In the genomic region with DNA sequence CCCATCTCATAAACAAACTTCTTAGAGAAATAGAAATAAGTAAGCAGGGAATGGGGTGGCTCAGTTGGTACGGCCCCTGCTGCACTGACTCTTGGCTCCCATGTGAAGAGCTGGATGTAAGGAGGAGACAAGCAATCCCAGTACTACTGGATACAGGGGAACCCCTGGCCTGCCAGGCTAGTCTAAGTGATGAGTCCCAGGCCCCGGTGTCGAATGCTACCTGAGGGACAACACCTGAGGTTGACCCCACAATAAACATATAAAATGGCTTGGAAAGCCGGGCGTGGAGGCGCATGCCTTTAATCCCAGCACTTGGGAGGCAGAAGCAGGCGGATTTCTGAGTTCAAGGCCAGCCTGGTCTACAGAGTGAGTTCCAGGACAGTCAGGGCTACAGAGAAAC, we compare ENCODE assay signal across 14 mouse cellular contexts. TPM values are rescaled to one million over a fixed set of nuclear protein-coding genes. Genes with fewer than 3 reads are reported as not detected.
A peak's percentile ranks its signal among the peaks of the same experiment; 100 is the strongest.
DNase-seq lines count a peak whose midpoint lies in the region; ATAC-seq lines count a peak whose summit lies in the region.
"Had no signal": no experiment of that assay in that cellular context is flagged by ENCODE, and none has a peak within 500 bp of the region (broad histone marks: within the 10 kb centered on the region; RNA-seq: fewer than 3 reads in every experiment).

No protein-coding gene starts in this region.

- WGBS in kidney, embryonic 14.5 days: 84% methylated on average over 7 of the region's 7 CpGs

- no peak for ATAC-seq in kidney, embryonic 14.5 days (ENCODE audit: low FRiP score, low TSS enrichment)
- ATAC-seq: activated CD4-positive, CD25-positive, alpha-beta regulatory T cell, adult 4 months had no signal

- no peaks in the 10 kb centered on the region for H3K27me3 ChIP-seq in kidney, embryonic 14.5 days (ENCODE audit: control insufficient read depth, insufficient read depth, low read length)
- H3K27me3 ChIP-seq: forebrain, embryonic 12.5 days; limb, embryonic 13.5 days; lung, embryonic 15.5 days had no signal

- H3K4me3 ChIP-seq in kidney, embryonic 14.5 days (ENCODE audit: low read length): no peak overlapping the region
- H3K4me3 ChIP-seq: forebrain, embryonic 12.5 days; left cerebral cortex, adult 2 months; limb, embryonic 13.5 days; lung, embryonic 15.5 days had no signal

- H3K9ac ChIP-seq in kidney, embryonic 14.5 days (ENCODE audit: low read depth, low read length): 0 out of 2 replicates have a peak overlapping the region, but pooled peaks have one; percentile 12
- H3K9ac ChIP-seq: forebrain, embryonic 12.5 days; limb, embryonic 13.5 days; lung, embryonic 15.5 days had no signal

- H3K36me3 ChIP-seq in kidney, embryonic 14.5 days (ENCODE audit: control insufficient read depth, insufficient read depth, low read length): peaks cover 36% of the 10 kb centered on the region

- H3K4me1 ChIP-seq in kidney, embryonic 14.5 days (ENCODE audit: control insufficient read depth, insufficient read depth, low read length): peaks cover 30% of the 10 kb centered on the region

- H3K4me2 ChIP-seq in kidney, embryonic 14.5 days (replicated peaks; ENCODE audit: low read depth, low read length): no peak overlapping the region
- H3K4me2 ChIP-seq: forebrain, embryonic 12.5 days; limb, embryonic 13.5 days; lung, embryonic 15.5 days had no signal

- no peaks in the 10 kb centered on the region for H3K9me3 ChIP-seq in kidney, embryonic 14.5 days (ENCODE audit: control insufficient read depth, low read length)
- H3K9me3 ChIP-seq: forebrain, embryonic 12.5 days; limb, embryonic 13.5 days; lung, embryonic 15.5 days had no signal

- DNase-seq in heart, adult 11 months: peak; percentile 92
- no peak for DNase-seq in heart, postnatal 10 days
- DNase-seq in kidney, adult 9 months: no peak
- DNase-seq in thymus, postnatal 4 days: peak; percentile 27
- no peak for DNase-seq in thymus, postnatal 36 days
- DNase-seq in urinary bladder, postnatal 10 days (ENCODE audit: low spot score): no peak
- DNase-seq: spleen, adult 18-20 months had no signal

- intact Hi-C loops in heart, postnatal 10 days (cut with DNase I): no loop called here

- H3K27ac ChIP-seq in kidney, embryonic 14.5 days (ENCODE audit: low read depth, low read length): no peak overlapping the region
- H3K27ac ChIP-seq: forebrain, embryonic 12.5 days; limb, embryonic 13.5 days; lung, embryonic 15.5 days had no signal

RNA-seq across cellular contexts. Expression of gene Sh3gl1, which starts 5.0 kb away (rescaled TPM):
- total RNA-seq in heart, postnatal 10 days (2021): 10 to 100 TPM; 32.0 to 33.9 TPM
- 145 and 155 TPM in 2 replicates for polyA plus RNA-seq in kidney, embryonic 14.5 days (2014; fragmentation: Nextera tagmentation; extraction: Ambion mirVana)

RNA-seq across cellular contexts. Expression of gene Chaf1a, which starts 8.8 kb away (rescaled TPM):
- 1 to 10 TPM; 5.2 to 6.3 TPM for total RNA-seq in heart, postnatal 10 days (2021)
- polyA plus RNA-seq in kidney, embryonic 14.5 days (2014; fragmentation: Nextera tagmentation; extraction: Ambion mirVana): 14.1 and 25.4 TPM in 2 replicates

RNA-seq across cellular contexts. Expression of gene Mpnd, which starts 25.9 kb away (rescaled TPM):
- 10 to 100 TPM; 47.4 to 50.1 TPM for total RNA-seq in heart, postnatal 10 days (2021)
- polyA plus RNA-seq in kidney, embryonic 14.5 days (2014; fragmentation: Nextera tagmentation; extraction: Ambion mirVana): 110 and 112 TPM in 2 replicates

RNA-seq across cellular contexts. Expression of gene Stap2, which starts 26.0 kb away (rescaled TPM):
- total RNA-seq in heart, postnatal 10 days (2021): 10 to 100 TPM; 17.8 to 18.8 TPM
- 13.7 and 14.6 TPM in 2 replicates for polyA plus RNA-seq in kidney, embryonic 14.5 days (2014; fragmentation: Nextera tagmentation; extraction: Ambion mirVana)
- total RNA-seq: megakaryocyte-erythroid progenitor cell, adult 5-6 weeks had no signal

RNA-seq across cellular contexts. Expression of gene Ubxn6, which starts 43.4 kb away (rescaled TPM):
- 10 to 100 TPM; 50.9 to 57.4 TPM for total RNA-seq in heart, postnatal 10 days (2021)
- 34.4 and 42.8 TPM in 2 replicates for polyA plus RNA-seq in kidney, embryonic 14.5 days (2014; fragmentation: Nextera tagmentation; extraction: Ambion mirVana)

Comparison
In these comparisons a context has a peak if more than half of its experiments do, and no peak if none do; other contexts are left out.
1. DNase-seq: peak in heart, adult 11 months (single experiment) and thymus, postnatal 4 days (single experiment); none in heart, postnatal 10 days (0 of 2), kidney, adult 9 months (single experiment), thymus, postnatal 36 days (0 of 2) and urinary bladder, postnatal 10 days (single experiment).